Mouse (Mus musculus) cortical plate, adult 2 months (tissue): ENCODE results near the gene Sys1.

ENCODE experiments used
- CTCF ChIP-seq: fragments of 200-500 bp; IDR thresholded peaks from 2 replicates; pipeline ENCODE4 v1.5.1; 2011; ENCODE audit warnings: mild to moderate bottlenecking, control low read depth, low read length; ENCODE audit not compliant: insufficient read depth; ENCODE audit errors: extremely low read depth
- POLR2A ChIP-seq: fragments of 200-500 bp; IDR thresholded peaks from 2 replicates; pipeline ENCODE4 v1.6.1; 2011; ENCODE audit warnings: mild to moderate bottlenecking, low read length, control low read depth; ENCODE audit not compliant: insufficient read depth; ENCODE audit errors: extremely low read depth

DNA sequence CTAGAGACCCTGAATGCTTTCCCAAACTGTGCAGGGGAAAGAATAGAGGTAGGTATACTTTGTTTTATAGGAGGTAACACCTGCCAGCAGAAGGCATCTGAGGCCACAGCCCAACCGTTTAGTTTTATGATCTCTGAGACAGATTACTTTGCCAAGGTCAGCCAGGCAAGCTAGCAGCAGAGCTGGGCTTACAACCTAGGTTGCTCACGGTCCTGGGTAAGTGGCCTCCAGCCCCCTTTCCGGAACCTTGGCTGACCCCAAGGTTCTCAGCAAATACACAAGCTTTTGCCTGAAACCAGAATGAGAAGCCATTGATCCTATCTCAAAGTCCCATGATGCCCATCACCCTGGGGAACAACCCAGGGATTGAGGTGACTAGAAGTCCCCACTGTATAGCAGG lies 22.1 kb upstream of the Sys1 start:
- TF ChIP-seq CTCF (no peak), POLR2A (no peak)
